Mouse (Mus musculus) stomach, embryonic 15.5 days (tissue): ENCODE data around the gene Lhpp. TPM values are rescaled to one million over a fixed set of nuclear protein-coding genes. Genes with fewer than 3 reads are reported as not detected.

Experiments used
- ATAC-seq: fragments of 200-750 bp; cut with Nextera tagmentation; 2 replicates; pipeline ENCODE4 v1.8.0; 2017; ENCODE audit warnings: low read depth, moderate number of reproducible peaks, moderate TSS enrichment; ENCODE audit not compliant: insufficient read depth, low FRiP score
- H3K27ac ChIP-seq: fragments of 300-500 bp; sonication (generic); 2 replicates; pipeline ENCODE4 v1.5.1; 2015; ENCODE audit warnings: mild to moderate bottlenecking, inconsistent platforms
- H3K27me3 ChIP-seq: fragments of 300-500 bp; sonication (generic); replicated peaks from 2 replicates; pipeline ENCODE4 v1.6.1; 2015; ENCODE audit warnings: inconsistent platforms
- H3K36me3 ChIP-seq: fragments of 300-500 bp; sonication (generic); 2 replicates; pipeline ENCODE4 v1.6.1; 2015; ENCODE audit warnings: inconsistent platforms
- H3K4me1 ChIP-seq: fragments of 300-500 bp; sonication (generic); 2 replicates; pipeline ENCODE4 v1.6.1; 2015; ENCODE audit warnings: inconsistent platforms
- H3K4me2 ChIP-seq: fragments of 300-500 bp; sonication (generic); 2 replicates; pipeline ENCODE4 v1.6.1; 2015; ENCODE audit warnings: mild to moderate bottlenecking, inconsistent platforms
- H3K4me3 ChIP-seq: fragments of 300-500 bp; sonication (generic); replicated peaks from 2 replicates; pipeline ENCODE4 v1.5.1; 2015; ENCODE audit warnings: inconsistent platforms
- H3K9ac ChIP-seq: fragments of 300-500 bp; sonication (generic); 2 replicates; pipeline ENCODE4 v1.6.1; 2015; ENCODE audit warnings: inconsistent platforms
- H3K9me3 ChIP-seq: fragments of 300-500 bp; sonication (generic); 2 replicates; pipeline ENCODE4 v1.6.1; 2016; ENCODE audit warnings: inconsistent platforms
- WGBS: fragments of 180-500 bp; shearing (Covaris S2); methylation state at CpG from one replicate; pipeline ENCODE4 v1.1.7; 2015; 5-methylcytosine and 5-hydroxymethylcytosine counted together
- polyA plus RNA-seq: library from polyadenylated mRNA; unstranded; fragments of >200 nt; fragmentation: Nextera tagmentation; extraction: Ambion mirVana; gene quantifications from 2 replicates; pipeline ENCODE4 v1.2.1, GENCODE M21; 2015

The Lhpp gene
- polyA plus RNA-seq, 1 experiment from 2014 or later, result 15.9 TPM

GRCm38 (mm10) chr7:132689722-132690121, 79.3 kb downstream of the Lhpp start:
- Histone ChIP-seq H3K4me1 (peaks cover 9% of the 10 kb centered on the region), H3K9me3 (no peaks in the 10 kb centered on the region), H3K9ac (no peak overlapping the region), H3K27me3 (no peaks in the 10 kb centered on the region), H3K27ac (no peak overlapping the region), H3K4me3 (no peak overlapping the region), H3K36me3 (no peaks in the 10 kb centered on the region), H3K4me2 (no peak overlapping the region)
- ATAC-seq, result no peak
- WGBS, result 47% methylated on average over 5 of the region's 5 CpGs

GRCm38 (mm10) chr7:132690716-132691472, 80.5 kb downstream of the Lhpp start:
- Histone ChIP-seq H3K4me2 (no peak overlapping the region), H3K9me3 (no peaks in the 10 kb centered on the region), H3K36me3 (no peaks in the 10 kb centered on the region), H3K27me3 (no peaks in the 10 kb centered on the region), H3K9ac (no peak overlapping the region), H3K4me1 (peaks cover 9% of the 10 kb centered on the region), H3K27ac (no peak overlapping the region), H3K4me3 (no peak overlapping the region)
- WGBS, result 87% methylated on average over 14 of the region's 14 CpGs
- ATAC-seq, result no peak

GRCm38 (mm10) chr7:132692719-132693118, 82.3 kb downstream of the Lhpp start:
- H3K27ac ChIP-seq, result no peak overlapping the region
- no peak for ATAC-seq
- 87% methylated on average over 9 of the region's 9 CpGs for WGBS
- no peaks in the 10 kb centered on the region for H3K36me3 ChIP-seq
- H3K9me3 ChIP-seq, result no peaks in the 10 kb centered on the region
- no peak overlapping the region for H3K9ac ChIP-seq
- no peak overlapping the region for H3K4me3 ChIP-seq
- H3K4me2 ChIP-seq, result no peak overlapping the region
- H3K4me1 ChIP-seq, result peaks cover 5% of the 10 kb centered on the region; the same call in 1 of the 2 replicates
- H3K27me3 ChIP-seq, result no peaks in the 10 kb centered on the region

DNA sequence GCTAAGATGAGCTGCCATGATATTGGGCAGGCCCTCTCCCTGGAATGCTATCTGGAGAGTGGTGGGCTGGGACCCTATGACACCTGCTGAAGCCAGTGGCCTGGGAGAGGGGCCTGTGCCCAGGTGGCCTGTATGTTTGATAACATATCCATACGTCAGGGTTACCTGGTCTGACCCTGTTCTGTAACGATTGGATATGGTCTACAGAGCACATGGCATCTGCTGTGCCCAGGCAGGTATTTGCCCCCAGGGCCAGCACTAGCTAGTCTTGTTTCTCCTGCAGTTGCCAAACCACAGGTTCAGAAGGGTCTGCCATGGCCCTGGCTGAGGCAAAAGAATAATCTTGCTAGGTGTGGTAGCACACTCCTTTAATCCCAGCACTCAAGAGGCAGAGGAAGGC, 83.1 kb downstream of the Lhpp start:
- Histone ChIP-seq H3K9me3 (no peaks in the 10 kb centered on the region), H3K4me2 (no peak overlapping the region), H3K36me3 (no peaks in the 10 kb centered on the region), H3K4me1 (no peaks in the 10 kb centered on the region; the same call in 1 of the 2 replicates), H3K27me3 (no peaks in the 10 kb centered on the region), H3K4me3 (no peak overlapping the region), H3K27ac (no peak overlapping the region), H3K9ac (no peak overlapping the region)
- ATAC-seq, result no peak
- 81% methylated on average over 2 of the region's 2 CpGs for WGBS

GRCm38 (mm10) chr7:132697258-132697796, 86.9 kb downstream of the Lhpp start:
- ATAC-seq, result no peak
- 79% methylated on average over 8 of the region's 8 CpGs for whole genome bisulfite sequencing
- Histone ChIP-seq H3K9me3 (no peaks in the 10 kb centered on the region), H3K4me1 (no peaks in the 10 kb centered on the region), H3K36me3 (no peaks in the 10 kb centered on the region), H3K27ac (no peak overlapping the region), H3K27me3 (no peaks in the 10 kb centered on the region), H3K4me3 (no peak overlapping the region), H3K4me2 (no peak overlapping the region), H3K9ac (no peak overlapping the region)

- H3K36me3 ChIP-seq, result no peaks in the 10 kb centered on the region
- no peaks in the 10 kb centered on the region for H3K9me3 ChIP-seq
- H3K4me2 ChIP-seq, result no peak overlapping the region
- H3K27ac ChIP-seq, result no peak overlapping the region
- ATAC-seq, result no peak
- H3K27me3 ChIP-seq, result no peaks in the 10 kb centered on the region
- 83% methylated on average over 4 of the region's 4 CpGs for WGBS
- H3K9ac ChIP-seq, result no peak overlapping the region
- H3K4me3 ChIP-seq, result no peak overlapping the region
- H3K4me1 ChIP-seq, result no peaks in the 10 kb centered on the region
These were observed 88.3 kb downstream of the Lhpp start for GRCm38 (mm10) chr7:132698737-132699136.

GRCm38 (mm10) chr7:132699165-132699564, 88.7 kb downstream of the Lhpp start:
- Histone ChIP-seq H3K4me3 (no peak overlapping the region), H3K4me1 (no peaks in the 10 kb centered on the region), H3K9ac (no peak overlapping the region), H3K27ac (no peak overlapping the region), H3K27me3 (no peaks in the 10 kb centered on the region), H3K9me3 (no peaks in the 10 kb centered on the region), H3K36me3 (no peaks in the 10 kb centered on the region), H3K4me2 (no peak overlapping the region)
- WGBS, result 61% methylated on average over 4 of the region's 4 CpGs
- ATAC-seq, result no peak

DNA sequence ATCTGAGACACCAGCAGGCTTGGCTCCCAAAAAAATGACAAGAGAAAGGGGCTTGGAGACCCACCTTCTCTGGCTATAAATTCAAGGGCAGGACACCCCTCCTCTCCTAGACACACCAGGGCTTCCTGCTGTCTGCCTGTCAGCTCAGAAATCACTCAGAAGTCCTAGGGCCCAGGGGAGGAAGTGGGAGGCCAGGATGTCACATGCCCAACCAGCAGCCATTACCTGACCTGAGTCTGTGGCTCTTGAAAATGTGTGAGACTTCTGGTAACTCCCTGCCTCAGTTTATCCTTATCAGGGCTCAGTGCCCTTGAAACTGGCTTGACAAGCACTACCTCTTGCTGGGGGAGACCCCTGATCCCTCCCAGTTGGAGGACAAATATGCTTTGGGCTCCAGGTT, 89.2 kb downstream of the Lhpp start:
- no peak overlapping the region for H3K27ac ChIP-seq
- H3K9me3 ChIP-seq, result no peaks in the 10 kb centered on the region
- no peaks in the 10 kb centered on the region for H3K36me3 ChIP-seq
- H3K27me3 ChIP-seq, result no peaks in the 10 kb centered on the region
- no peak overlapping the region for H3K4me3 ChIP-seq
- H3K4me2 ChIP-seq, result no peak overlapping the region
- ATAC-seq, result no peak
- H3K4me1 ChIP-seq, result no peaks in the 10 kb centered on the region
- H3K9ac ChIP-seq, result no peak overlapping the region

DNA sequence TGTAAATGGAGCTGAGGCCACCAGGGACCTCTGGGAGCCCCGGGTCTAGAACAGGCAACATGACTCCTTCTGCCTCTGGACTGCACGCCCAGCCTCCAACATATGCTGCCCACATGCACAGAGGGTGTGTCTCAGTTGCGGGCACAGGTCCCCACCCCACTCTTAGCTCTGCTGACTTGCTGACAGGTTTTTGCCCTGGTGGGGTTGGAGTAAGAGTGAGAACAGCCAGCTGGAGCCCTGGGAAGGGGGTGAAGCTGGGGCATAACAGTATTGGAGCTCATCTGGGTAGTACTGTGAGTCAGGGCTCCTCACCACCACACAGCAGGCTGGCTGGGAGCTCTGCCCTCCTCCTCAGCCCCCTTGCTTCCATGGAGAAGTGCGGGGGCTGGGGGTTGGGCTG, 89.7 kb downstream of the Lhpp start:
- WGBS, result 69% methylated on average over 4 of the region's 4 CpGs
- no peak overlapping the region for H3K9ac ChIP-seq
- H3K27me3 ChIP-seq, result no peaks in the 10 kb centered on the region
- ATAC-seq, result no peak
- no peak overlapping the region for H3K4me3 ChIP-seq
- no peaks in the 10 kb centered on the region for H3K36me3 ChIP-seq
- H3K4me1 ChIP-seq, result no peaks in the 10 kb centered on the region
- H3K4me2 ChIP-seq, result no peak overlapping the region
- H3K9me3 ChIP-seq, result no peaks in the 10 kb centered on the region
- H3K27ac ChIP-seq, result no peak overlapping the region

DNA sequence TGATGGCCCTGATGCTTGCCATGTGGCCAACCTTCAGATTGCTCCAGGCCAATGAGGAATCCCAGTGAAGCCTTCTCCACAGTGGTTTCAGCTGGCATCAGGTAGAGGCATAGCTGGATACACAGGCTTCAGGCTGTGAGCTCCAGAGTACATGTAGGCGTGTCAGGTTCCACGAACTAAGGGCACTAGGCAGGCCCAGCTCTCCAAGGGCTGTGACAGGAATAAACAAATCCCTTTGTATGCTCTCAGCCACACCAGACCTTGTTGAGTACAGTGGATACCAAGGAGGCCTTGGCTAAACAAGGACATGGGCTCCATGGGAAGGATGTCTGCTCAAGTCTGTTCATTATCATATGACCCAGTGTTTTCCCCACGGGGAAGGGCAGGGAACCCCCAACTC, 91.0 kb downstream of the Lhpp start:
- no peak overlapping the region for H3K9ac ChIP-seq
- no peaks in the 10 kb centered on the region for H3K36me3 ChIP-seq
- no peak overlapping the region for H3K4me3 ChIP-seq
- no peaks in the 10 kb centered on the region for H3K4me1 ChIP-seq
- no peaks in the 10 kb centered on the region for H3K9me3 ChIP-seq
- no peak overlapping the region for H3K27ac ChIP-seq
- peak; percentile 34; the same call in 1 of the 2 replicates for ATAC-seq
- WGBS, result 73% methylated on average over 3 of the region's 3 CpGs
- no peaks in the 10 kb centered on the region for H3K27me3 ChIP-seq
- no peak overlapping the region for H3K4me2 ChIP-seq

GRCm38 (mm10) chr7:132702024-132702423, 91.6 kb downstream of the Lhpp start:
- Histone ChIP-seq H3K27ac (no peak overlapping the region), H3K27me3 (no peaks in the 10 kb centered on the region), H3K4me2 (no peak overlapping the region), H3K9me3 (no peaks in the 10 kb centered on the region), H3K9ac (no peak overlapping the region), H3K4me1 (no peaks in the 10 kb centered on the region), H3K36me3 (no peaks in the 10 kb centered on the region), H3K4me3 (no peak overlapping the region)
- no peak for ATAC-seq
- WGBS, result 87% methylated on average over 3 of the region's 3 CpGs

DNA sequence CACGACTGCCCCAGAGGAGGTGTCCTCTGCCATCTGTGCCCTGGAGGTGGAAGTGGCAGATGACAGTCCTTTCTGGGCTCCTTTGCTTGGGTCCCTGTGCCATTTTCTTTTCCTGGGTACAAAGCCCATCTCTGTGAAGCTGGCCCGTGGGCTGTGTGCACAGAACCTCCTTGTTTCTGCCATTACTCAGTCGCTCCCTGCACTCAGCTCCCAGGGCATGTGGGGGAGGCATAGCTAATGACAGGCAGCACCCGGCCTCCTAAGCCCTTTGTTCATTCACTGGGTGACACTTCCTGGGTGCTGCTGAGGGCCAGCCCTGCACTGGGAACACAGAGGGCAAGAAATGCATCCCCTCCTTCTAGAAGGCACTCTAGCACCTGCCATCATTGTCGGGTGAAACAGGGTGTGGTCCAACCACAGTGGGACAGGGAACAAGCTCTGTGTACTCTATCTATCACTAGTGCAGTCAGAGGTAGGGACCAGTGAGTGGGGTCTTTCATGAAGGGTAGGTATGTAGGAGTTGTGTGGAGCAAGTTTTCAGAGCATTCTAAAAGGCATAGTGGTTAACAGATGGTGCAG, 92.1 kb downstream of the Lhpp start:
- 68% methylated on average over 5 of the region's 5 CpGs for whole genome bisulfite sequencing
- Histone ChIP-seq H3K9me3 (no peaks in the 10 kb centered on the region), H3K36me3 (no peaks in the 10 kb centered on the region), H3K4me3 (no peak overlapping the region), H3K27me3 (no peaks in the 10 kb centered on the region), H3K27ac (no peak overlapping the region), H3K9ac (no peak overlapping the region), H3K4me1 (no peaks in the 10 kb centered on the region), H3K4me2 (no peak overlapping the region)
- ATAC-seq, result no peak
